Comparison of ENCODE assay signal across 16 mouse cellular contexts in the genomic region with DNA sequence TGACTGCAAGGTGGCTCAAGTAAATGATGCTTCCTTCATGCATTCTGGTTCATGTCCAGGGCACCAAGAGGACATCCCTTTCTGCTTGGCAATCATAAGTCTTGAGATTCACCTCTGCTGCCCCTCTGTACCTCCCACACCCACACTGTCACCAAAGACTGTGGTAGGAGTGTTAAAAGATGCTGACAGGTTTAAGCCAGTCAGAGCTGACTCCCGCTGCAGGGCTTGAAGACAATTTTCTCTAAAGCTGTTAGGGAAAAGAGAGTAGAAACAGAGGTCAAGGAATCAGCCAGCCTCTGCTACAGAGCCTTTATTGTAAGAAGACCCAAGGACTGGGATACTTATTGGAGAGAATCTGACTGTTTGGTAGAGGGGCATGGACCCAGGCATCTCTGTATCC.
"Had no signal": no experiment of that assay in that cellular context is flagged by ENCODE, and none has a peak within 500 bp of the region (broad histone marks: within the 10 kb centered on the region; RNA-seq: fewer than 3 reads in every experiment).

No protein-coding gene starts in this region.

- H3K27ac ChIP-seq: limb, embryonic 12.5 days; limb, embryonic 15.5 days; lung, embryonic 15.5 days had no signal

- DNase-seq: kidney, adult 11 months; kidney, adult 9 months; kidney, postnatal 14 days; kidney, postnatal 4 days; left cerebral cortex, postnatal 4 days; lung, adult 18-20 months; lung, postnatal 10 days; lung, postnatal 4 days; midbrain, embryonic 14.5 days; thymus, adult 2 months; thymus, postnatal 14 days; thymus, postnatal 4 days had no signal

- H3K4me3 ChIP-seq: limb, embryonic 12.5 days; limb, embryonic 15.5 days; lung, embryonic 15.5 days had no signal

- H3K9ac ChIP-seq: limb, embryonic 12.5 days; limb, embryonic 15.5 days; lung, embryonic 15.5 days had no signal

- H3K27me3 ChIP-seq: limb, embryonic 12.5 days; limb, embryonic 15.5 days; lung, embryonic 15.5 days had no signal

- H3K36me3 ChIP-seq: limb, embryonic 12.5 days; limb, embryonic 15.5 days; lung, embryonic 15.5 days had no signal

- H3K4me1 ChIP-seq: limb, embryonic 12.5 days; limb, embryonic 15.5 days; lung, embryonic 15.5 days had no signal

- H3K9me3 ChIP-seq: limb, embryonic 12.5 days; limb, embryonic 15.5 days; lung, embryonic 15.5 days had no signal

- H3K4me2 ChIP-seq: limb, embryonic 12.5 days; limb, embryonic 15.5 days; lung, embryonic 15.5 days; midbrain, embryonic 11.5 days had no signal
